8 mouse cellular contexts compared by ENCODE assay signal in genomic region chr17:64599916-64600315, GRCm38 (mm10). TPM values are rescaled to one million over a fixed set of nuclear protein-coding genes. Genes with fewer than 3 reads are reported as not detected.
DNase-seq lines count a peak whose midpoint lies in the region; ATAC-seq and TF ChIP-seq lines count a peak whose summit lies in the region.

No protein-coding gene starts in this region.

- H3K4me2 ChIP-seq in hindbrain, postnatal 0 days (ENCODE audit: low read depth, low read length): peak overlapping the region; percentile 97
- H3K4me2 ChIP-seq in liver, embryonic 15.5 days: peak overlapping the region; percentile 96

- ATAC-seq in erythroblast, adult 5-6 weeks (replicated peaks; ENCODE audit: low FRiP score, poor library complexity, severe bottlenecking): no peak
- 0 out of 2 replicates have a peak, but pooled peaks have one; percentile 6 for ATAC-seq in hindbrain, postnatal 0 days
- ATAC-seq in liver, embryonic 15.5 days (ENCODE audit: insufficient read depth): no peak

- peaks cover 19% of the 10 kb centered on the region for H3K79me3 ChIP-seq in C2C12 (ENCODE audit: low read depth)

- WGBS in hindbrain, postnatal 0 days: 28% methylated on average over 4 of the region's 4 CpGs
- WGBS in liver, embryonic 15.5 days (ENCODE audit: insufficient replicate concordance): 37% methylated on average over 4 of the region's 4 CpGs
- WGBS in olfactory bulb, adult 2 months: 25% methylated on average over 4 of the region's 4 CpGs

- no peak for TF ChIP-seq CTCF in C2C12 (IDR thresholded peaks at IDR 0.05; ENCODE audit: control insufficient read depth, insufficient read depth, insufficient read length)
- peak; percentile 72 for TF ChIP-seq CTCF in hindbrain, postnatal 0 days (IDR thresholded peaks at IDR 0.05; ENCODE audit: low read depth)
- no peak for TF ChIP-seq CTCF in olfactory bulb, adult 2 months (IDR thresholded peaks at IDR 0.05; ENCODE audit: insufficient read depth, low read depth, low read length)

- peak overlapping the region; percentile 77 for H3K4me3 ChIP-seq in erythroblast, embryonic 14.5 days (replicated peaks)
- no peak overlapping the region for H3K4me3 ChIP-seq in C2C12 (ENCODE audit: insufficient read depth, poor library complexity, severe bottlenecking)
- peak overlapping the region; percentile 70 for H3K4me3 ChIP-seq in hindbrain, postnatal 0 days (ENCODE audit: low read length)
- peak overlapping the region; percentile 71 for H3K4me3 ChIP-seq in liver, embryonic 15.5 days (replicated peaks)
- peak overlapping the region; percentile 87 for H3K4me3 ChIP-seq in olfactory bulb, adult 2 months (ENCODE audit: insufficient read depth, low read depth, low read length)

- peaks cover 40% of the 10 kb centered on the region for H3K79me2 ChIP-seq in C2C12 (ENCODE audit: control insufficient read depth, insufficient read depth)

- no peak for TF ChIP-seq POLR2A in olfactory bulb, adult 2 months (IDR thresholded peaks at IDR 0.05; ENCODE audit: insufficient read depth, low read depth, low read length)

- H3K4me1 ChIP-seq in erythroblast, embryonic 14.5 days (ENCODE audit: control insufficient read depth): peaks cover 36% of the 10 kb centered on the region
- H3K4me1 ChIP-seq in hindbrain, postnatal 0 days (ENCODE audit: insufficient read depth, low read length): peaks cover 12% of the 10 kb centered on the region
- peaks cover 45% of the 10 kb centered on the region for H3K4me1 ChIP-seq in liver, embryonic 15.5 days (replicated peaks)
- peaks cover 7% of the 10 kb centered on the region for H3K4me1 ChIP-seq in olfactory bulb, adult 2 months (ENCODE audit: control insufficient read depth, insufficient read depth, low read length)

- peak overlapping the region; percentile 62 for H3ac ChIP-seq in C2C12 (ENCODE audit: control insufficient read depth, insufficient read length, low read depth)

- H3K27ac ChIP-seq in hindbrain, postnatal 0 days: peak overlapping the region; percentile 91
- H3K27ac ChIP-seq in liver, embryonic 15.5 days (replicated peaks): peak overlapping the region; percentile 70
- H3K27ac ChIP-seq in olfactory bulb, adult 2 months (ENCODE audit: insufficient read depth, low read depth, low read length): peak overlapping the region; percentile 90

- DNase-seq in embryo, embryonic 11 days: peak; percentile 35
- DNase-seq in hindbrain, postnatal 0 days (ENCODE audit: low spot score): peak; percentile 78
- no peak for DNase-seq in ovary, postnatal 10 days (ENCODE audit: low spot score)

- H3K36me3 ChIP-seq in erythroblast, embryonic 14.5 days (ENCODE audit: control insufficient read depth): no peaks in the 10 kb centered on the region
- H3K36me3 ChIP-seq in C2C12 (ENCODE audit: control insufficient read depth, insufficient read depth): peaks cover 3% of the 10 kb centered on the region
- H3K36me3 ChIP-seq in hindbrain, postnatal 0 days (ENCODE audit: insufficient read depth, low read length): no peaks in the 10 kb centered on the region
- no peaks in the 10 kb centered on the region for H3K36me3 ChIP-seq in liver, embryonic 15.5 days (replicated peaks)

- no peaks in the 10 kb centered on the region for H3K9me3 ChIP-seq in erythroblast, embryonic 14.5 days (ENCODE audit: control insufficient read depth, low read length)
- H3K9me3 ChIP-seq in hindbrain, postnatal 0 days (ENCODE audit: low read length): no peaks in the 10 kb centered on the region
- no peaks in the 10 kb centered on the region for H3K9me3 ChIP-seq in liver, embryonic 15.5 days (replicated peaks)

- peaks cover 12% of the 10 kb centered on the region for H3K27me3 ChIP-seq in erythroblast, embryonic 14.5 days (ENCODE audit: control insufficient read depth)
- no peaks in the 10 kb centered on the region for H3K27me3 ChIP-seq in C2C12 (ENCODE audit: control insufficient read depth, insufficient read depth, insufficient read length)
- H3K27me3 ChIP-seq in hindbrain, postnatal 0 days (ENCODE audit: insufficient read depth, low read length): no peaks in the 10 kb centered on the region
- peaks cover 11% of the 10 kb centered on the region for H3K27me3 ChIP-seq in liver, embryonic 15.5 days

- H3K9ac ChIP-seq in hindbrain, postnatal 0 days (replicated peaks; ENCODE audit: low read length): peak overlapping the region; percentile 83
- peak overlapping the region; percentile 38; the same call in 1 of the 2 replicates for H3K9ac ChIP-seq in liver, embryonic 15.5 days

TF ChIP-seq in C2C12, 6 proteins besides CTCF, POLR2A, EP300 and RAD21:
- TF ChIP-seq CEBPB (IDR thresholded peaks at IDR 0.05; ENCODE audit: low read depth): no peak
- no peak for TF ChIP-seq FOSL1 (IDR thresholded peaks at IDR 0.05; ENCODE audit: insufficient read depth, low read length, poor library complexity, severe bottlenecking)

RNA-seq across cellular contexts. Expression of gene Man2a1, which starts 0.6 kb away (rescaled TPM):
- polyA plus RNA-seq in erythroblast, embryonic 14.5 days (2012): 0.03 TPM in 2 replicates
- total RNA-seq in erythroblast, adult 5-6 weeks (2015; ENCODE audit: low replicate concordance): 17.3 and 30.9 TPM in 2 replicates
- total RNA-seq in erythroblast, adult 5-6 weeks (2017; ENCODE audit: low replicate concordance): 13.9 and 15.2 TPM in 2 replicates
- polyA plus RNA-seq in C2C12 (2012; fragmentation: generic; extraction: Trizol): 12.5 TPM
- 14.9 and 15.8 TPM in 2 replicates for total RNA-seq in hindbrain, postnatal 0 days (2014; rRNA removed)
- 2.6 and 3.3 TPM in 2 replicates for polyA plus RNA-seq in hindbrain, postnatal 0 days (2015; fragmentation: Nextera tagmentation; extraction: Ambion mirVana)
- polyA plus RNA-seq in liver, embryonic 15.5 days (2015; fragmentation: Nextera tagmentation; extraction: Ambion mirVana): 5.0 and 5.5 TPM in 2 replicates
- polyA plus RNA-seq in olfactory bulb, adult 2 months (2012; ENCODE audit: insufficient read depth, insufficient read length, low replicate concordance, missing spikeins): not detected in 2 replicates
